Mouse (Mus musculus): ENCODE measurements around the gene Fxn.

The Fxn gene

GRCm38 (mm10) chr19:24280601-24281228, at the start of gene Fxn:
Gene Fxn, minus strand, starts transcription at chr19:24280605.
- no peak for DNase-seq (ENCODE audit: low spot score in 2 of 2)

DNA sequence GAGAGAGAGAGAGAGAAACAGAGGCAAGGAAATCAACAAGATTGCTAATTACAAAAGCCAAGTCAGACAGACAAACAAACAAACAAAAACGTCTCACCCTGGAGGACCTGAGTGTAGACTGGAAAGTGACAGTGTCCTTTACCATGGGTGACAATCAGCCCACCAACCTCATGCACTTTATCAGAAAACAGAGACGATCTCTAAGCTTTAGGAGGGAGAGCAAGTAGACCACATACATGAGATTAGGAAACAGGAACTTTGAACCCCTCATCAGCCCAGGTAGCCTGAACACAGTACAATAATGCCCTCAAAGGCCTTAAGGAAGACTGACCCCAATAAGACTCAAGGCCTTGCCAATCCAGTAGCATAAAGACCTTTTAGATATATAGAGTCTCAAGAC, 47.5 kb upstream of the Fxn start:
- no peak for DNase-seq (ENCODE audit: low spot score in 2 of 2)

DNA sequence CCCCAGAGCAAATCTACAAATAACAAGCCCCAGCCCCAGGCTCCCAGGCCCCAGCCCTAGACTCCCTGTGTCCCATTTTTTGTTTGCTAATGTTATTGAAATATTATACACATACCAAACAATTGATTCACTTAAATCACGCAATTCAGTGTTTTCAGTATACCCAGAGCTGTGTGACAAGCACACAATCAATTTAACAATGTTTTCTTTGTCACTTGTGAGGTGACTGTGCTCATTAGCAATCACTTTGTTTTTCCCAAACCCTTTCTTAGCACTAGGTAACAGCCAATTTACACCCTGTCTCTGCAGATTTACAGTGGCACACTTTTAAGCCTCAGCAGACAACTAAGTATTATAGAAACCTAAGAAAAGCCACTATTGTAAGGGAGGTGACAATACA, 46.6 kb upstream of the Fxn start:
- no peak for DNase-seq (ENCODE audit: low spot score in 2 of 2)

GRCm38 (mm10) chr19:24325692-24326091, 45.3 kb upstream of the Fxn start:
- no peak for DNase-seq (ENCODE audit: low spot score in 2 of 2)

DNA sequence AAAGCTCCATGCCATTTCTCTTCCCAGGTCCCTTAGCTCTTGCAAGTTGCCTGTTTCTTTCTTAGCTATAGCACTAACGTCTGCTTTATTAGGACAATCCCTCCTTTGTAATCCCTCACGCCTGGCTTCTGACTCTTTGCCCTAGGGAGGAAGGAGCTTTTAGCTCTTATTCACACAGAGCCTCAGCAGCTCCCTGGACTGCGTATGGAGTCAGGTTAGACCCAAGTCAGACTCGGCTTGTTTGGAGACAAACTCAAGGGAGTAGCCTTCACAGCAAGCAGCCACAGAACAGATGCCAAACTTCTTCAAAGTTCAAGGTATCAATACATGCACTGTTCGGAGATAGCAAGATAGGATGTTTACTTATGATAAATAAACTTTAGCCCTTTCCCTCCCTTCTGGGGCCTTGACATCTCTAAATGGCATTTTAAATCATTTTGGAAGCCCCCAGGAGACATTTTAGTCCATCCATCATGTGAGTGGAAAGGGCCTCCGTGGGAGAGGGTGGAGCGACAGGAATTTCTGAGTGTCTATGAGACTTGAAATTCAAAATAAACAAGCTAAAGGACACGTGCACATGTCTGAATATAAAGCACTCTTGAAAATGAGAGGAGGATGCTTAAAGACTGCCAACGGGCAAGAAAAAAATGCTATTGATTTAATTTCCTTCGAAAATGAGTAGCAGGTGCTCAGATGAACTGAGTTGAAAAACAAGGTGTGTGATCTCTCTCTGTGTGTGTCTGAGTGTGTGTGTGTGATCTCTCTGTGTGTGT, 43.6 kb upstream of the Fxn start:
- no peak for DNase-seq (ENCODE audit: low spot score in 2 of 2)

DNA sequence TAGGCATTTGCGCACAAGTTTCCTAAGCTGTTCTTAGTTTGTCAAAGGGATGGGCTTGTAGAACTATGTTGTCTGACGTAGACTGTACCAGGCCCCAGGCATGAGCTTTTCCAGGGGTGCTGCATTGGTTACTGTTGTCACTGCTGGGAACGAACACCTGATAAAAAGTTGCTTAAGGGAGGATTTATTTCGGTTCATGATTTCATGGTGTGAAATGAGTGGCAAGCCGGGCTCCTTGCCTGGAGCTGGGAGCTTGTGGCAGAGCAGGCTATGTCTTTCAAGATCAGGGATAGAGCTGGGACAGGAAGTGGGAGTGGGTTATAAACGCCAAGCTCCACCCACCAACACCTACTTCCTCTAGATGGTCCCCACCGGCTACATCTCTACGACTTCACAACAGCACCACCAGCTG, 41.5 kb upstream of the Fxn start:
- no peak for DNase-seq (ENCODE audit: low spot score in 2 of 2)

DNA sequence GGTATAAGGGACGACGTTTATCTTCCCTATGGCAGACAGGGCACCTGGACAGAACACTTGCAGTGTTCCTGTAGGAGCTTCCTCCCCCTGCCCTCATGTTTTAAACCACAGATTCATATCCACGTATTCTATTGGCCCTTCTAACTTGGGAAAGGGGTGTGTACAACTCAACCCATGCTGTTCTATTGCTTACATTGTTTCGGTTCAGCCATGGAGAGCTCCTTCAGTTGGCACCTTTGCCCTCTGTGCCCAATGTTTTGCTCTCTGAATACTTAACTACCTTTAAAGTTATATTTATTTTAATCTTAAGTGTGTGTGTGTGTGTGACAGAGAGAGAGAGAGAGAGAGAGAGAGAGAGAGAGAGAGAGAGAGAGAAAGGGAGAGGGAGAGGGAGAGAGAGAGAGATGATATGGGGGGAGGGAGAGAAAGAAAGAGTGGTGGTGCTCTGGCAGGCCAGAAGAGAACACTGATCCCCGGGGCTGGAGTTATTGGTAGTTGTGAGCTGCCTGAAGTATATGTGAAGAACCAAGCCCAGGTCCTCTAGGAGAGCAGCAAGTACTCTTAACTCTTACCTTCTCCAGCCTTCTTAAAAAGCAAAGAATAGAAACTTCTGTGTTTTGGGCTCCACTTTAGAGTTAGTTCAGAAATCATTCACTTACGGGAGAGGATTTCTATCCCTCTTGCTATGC, 41.0 kb upstream of the Fxn start:
- DNase-seq (ENCODE audit: low spot score in 2 of 2), result no peak

- no peak for DNase-seq (ENCODE audit: low spot score in 2 of 2)
These were observed 37.8 kb upstream of the Fxn start for GRCm38 (mm10) chr19:24318172-24318571.

DNA sequence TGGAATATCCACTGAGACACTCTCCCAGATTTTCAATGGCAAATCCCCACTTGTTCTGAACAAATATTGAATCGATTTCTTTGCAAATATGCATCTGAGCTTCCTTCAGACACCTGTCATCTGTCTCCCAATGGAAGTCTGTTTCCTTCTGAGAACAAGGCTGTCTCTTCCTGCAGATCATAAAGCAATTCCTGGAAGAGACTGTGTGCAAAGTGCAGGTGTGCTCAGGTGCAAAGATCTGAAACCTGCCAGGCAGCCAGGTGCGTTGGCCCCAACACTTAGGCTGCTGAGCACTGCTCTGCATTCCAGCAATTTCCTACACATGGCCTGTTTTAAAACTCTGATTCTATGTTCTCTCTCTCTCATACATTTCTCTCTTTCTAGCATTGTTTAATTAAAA, 37.3 kb upstream of the Fxn start:
- no peak for DNase-seq (ENCODE audit: low spot score in 2 of 2)

GRCm38 (mm10) chr19:24317038-24317591, 36.7 kb upstream of the Fxn start:
- DNase-seq (ENCODE audit: low spot score in 2 of 2), result no peak

DNA sequence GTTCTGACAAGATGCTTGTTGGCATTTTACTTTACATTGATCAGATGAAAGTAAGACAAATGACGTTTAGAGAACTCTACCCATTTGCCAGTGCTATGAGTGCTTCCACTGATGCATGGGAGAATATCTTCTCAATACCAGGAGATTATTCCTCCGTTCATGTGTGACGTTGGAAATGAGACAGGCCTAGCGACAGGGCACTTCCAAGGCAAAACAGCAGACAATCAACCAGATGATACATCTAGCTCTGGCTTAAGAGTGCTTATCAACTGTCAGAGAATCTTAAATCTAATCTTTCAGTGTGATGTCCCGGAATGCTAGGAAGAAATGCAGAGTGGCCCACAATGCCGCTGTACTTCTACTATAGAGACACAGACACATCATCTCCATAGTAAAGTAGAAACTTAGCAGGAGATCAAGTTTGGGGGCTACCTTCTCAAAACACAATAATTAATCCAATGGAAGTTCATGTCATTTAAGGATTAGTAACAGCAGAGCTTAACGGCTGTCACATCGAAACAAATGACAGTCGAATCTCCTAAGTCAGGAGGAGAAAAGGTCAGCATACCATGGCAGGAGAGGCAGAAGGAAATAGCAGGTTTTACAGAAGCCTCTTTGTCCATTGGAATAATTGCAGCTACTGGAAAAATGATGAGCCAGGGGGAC, 35.8 kb upstream of the Fxn start:
- DNase-seq (ENCODE audit: low spot score in 2 of 2), result no peak

GRCm38 (mm10) chr19:24315234-24315633, 34.8 kb upstream of the Fxn start:
- no peak for DNase-seq (ENCODE audit: low spot score in 2 of 2)

DNA sequence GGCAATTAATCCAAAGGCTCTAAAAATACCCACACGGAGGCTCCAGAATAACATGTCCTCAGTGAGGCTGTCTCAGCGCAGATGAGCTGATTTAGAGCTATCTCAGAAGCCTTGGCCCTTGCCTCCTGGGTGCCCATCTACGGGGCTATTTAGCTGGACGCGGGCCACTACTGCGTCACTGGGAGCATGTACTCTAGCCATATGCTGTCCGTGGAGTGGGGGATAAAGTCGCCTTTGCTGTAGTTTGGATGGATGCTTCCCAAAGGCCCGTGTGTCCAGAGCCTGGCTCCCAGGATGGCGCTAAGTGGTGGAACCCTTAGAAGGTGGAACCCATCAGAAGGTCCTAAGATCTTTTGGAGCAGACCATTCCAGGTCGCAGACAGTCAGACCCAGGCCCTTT, 34.3 kb upstream of the Fxn start:
- DNase-seq (ENCODE audit: low spot score in 2 of 2), result no peak

GRCm38 (mm10) chr19:24312556-24313342, 32.3 kb upstream of the Fxn start:
- no peak for DNase-seq (ENCODE audit: low spot score in 2 of 2)

GRCm38 (mm10) chr19:24312046-24312445, 31.6 kb upstream of the Fxn start:
- DNase-seq (ENCODE audit: low spot score in 2 of 2), result no peak

DNA sequence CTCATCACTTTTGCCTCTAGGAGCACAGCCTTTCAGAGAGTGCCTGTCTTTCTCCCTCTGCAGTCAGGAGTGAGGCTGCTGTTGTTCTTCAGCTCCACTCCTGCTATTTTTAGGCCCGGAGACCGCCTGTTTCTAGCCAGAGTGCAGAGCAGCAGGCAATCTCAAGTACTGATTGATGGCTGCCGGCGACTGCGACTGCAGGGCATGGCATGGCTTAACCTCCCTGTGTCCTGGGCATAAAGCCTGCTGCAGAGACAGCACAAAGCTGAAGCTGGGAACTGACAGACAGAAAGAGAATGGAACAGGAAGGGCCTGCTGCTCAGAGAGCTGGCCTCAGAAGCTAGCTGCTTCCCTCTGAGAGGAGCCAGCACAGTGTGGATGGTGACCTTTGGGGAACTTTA, 27.9 kb upstream of the Fxn start:
- peak in 1 of 2 experiments; percentile 17 for DNase-seq (ENCODE audit: low spot score in 2 of 2)

DNA sequence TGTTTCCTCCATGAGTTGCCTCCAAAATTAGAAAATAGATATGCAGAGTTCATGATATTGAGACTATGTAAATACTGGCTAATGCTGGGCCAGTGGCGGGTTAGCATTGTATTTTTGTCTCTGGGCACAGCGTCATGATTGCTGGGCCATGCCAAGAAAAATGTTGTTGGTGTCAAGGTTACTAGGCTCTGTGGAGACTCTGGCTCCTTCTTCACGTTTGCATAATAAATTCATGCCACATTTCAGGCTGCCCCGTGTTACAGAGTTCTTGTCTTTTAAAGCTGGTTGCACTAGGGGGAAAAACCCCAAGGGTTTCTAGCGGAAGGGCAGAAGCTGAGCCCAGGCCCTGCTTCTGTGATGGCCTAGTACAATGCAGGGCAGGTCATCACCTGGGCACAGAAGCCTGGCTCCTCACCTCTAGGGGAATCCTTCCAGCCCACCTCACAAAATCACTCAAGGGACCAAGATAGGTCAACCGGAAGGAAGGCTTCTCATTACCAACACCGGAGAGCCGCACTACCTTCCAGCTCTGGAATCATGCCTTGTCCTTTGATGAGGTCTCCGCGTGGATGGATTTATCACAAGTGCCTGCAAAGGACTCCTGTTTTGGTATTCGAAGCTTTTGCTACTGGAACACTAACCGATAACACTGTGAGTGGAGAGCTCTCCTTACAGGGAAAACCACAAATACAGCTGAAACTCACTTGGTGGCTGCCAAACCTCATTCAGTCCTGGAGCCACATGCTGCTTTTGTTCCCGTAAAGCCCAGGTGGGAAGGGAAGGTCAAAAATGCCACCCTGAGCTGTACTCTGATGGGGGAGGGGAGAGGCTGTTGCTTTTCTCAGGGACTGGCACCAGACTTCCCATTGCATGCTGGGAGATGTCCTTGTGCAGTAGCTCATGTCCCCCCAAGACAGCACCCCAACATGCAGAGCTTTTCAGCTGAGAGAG, 27.1 kb upstream of the Fxn start:
- DNase-seq (ENCODE audit: low spot score in 2 of 2), result no peak

- DNase-seq (ENCODE audit: low spot score in 2 of 2), result no peak
These were observed 25.9 kb upstream of the Fxn start for GRCm38 (mm10) chr19:24306351-24306750.

DNA sequence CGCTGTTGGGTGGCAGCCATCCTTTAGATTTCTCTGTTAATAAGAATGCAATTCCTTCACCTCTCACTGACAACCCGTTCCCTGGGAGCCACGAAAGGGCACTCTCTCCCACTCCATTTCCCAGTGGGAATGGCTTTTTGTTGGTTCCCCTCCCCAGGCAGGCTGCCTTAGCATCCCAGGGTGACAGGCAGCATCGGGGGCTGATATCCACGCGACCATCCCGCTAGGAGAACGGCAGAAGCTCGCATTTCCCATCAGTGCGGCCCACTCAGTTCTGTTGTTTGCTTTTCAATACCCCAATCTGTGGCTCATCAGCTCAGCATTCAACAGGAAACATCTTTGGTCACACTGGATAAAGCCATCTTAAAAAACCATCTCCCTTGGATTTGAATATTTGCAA, 21.8 kb upstream of the Fxn start:
- no peak for DNase-seq (ENCODE audit: low spot score in 2 of 2)

GRCm38 (mm10) chr19:24301768-24302148, 21.4 kb upstream of the Fxn start:
- no peak for DNase-seq (ENCODE audit: low spot score in 2 of 2)

All from frontal cortex, postnatal 25 days (tissue).